Mouse (Mus musculus): ENCODE data around the gene Spaar. TPM values are rescaled to one million over a fixed set of nuclear protein-coding genes. Genes with fewer than 3 reads are reported as not detected.

Gene Spaar
- polyA plus RNA-seq (2012; ENCODE audit: low replicate concordance) = not detected in 2 replicates

DNA sequence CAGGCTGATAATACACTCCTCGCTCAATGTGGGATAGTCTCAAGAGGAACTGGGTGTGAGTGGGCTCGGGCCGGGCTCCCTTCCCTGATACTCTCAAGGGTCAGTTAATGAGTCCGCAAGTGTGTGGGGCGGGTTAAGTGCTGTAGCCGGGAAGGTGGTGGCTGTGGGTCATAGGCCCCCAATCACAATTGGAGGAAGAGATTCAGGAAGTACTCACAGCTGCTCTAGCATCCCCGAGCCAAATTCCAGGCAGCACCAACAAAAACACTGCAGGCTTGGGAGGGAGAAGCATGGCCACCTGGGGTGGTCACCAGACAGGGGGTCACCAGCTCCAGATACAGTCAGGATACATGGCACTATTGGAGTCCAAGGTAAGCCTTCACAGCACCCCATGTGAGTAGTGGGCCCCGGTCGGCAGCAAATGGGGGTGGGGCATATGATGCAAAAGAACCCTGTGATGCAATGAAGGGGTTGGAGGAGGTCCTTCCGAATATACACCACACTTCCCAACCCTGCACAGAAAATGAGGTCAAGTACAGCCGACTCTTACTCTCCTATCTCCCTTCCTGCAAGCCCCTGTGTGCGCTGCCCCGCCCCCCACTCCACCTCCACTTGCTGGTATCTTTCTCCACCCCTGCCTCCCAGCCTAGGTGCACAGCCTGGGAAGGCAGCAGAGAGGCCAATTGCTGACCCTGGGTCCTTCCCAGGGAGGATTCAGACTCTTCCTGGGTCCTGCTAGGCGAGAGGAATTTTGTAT lies at the start of gene Spaar:
Gene Spaar (plus strand): TSS at position 241 of the 757 bp plus-strand sequence.

DNA sequence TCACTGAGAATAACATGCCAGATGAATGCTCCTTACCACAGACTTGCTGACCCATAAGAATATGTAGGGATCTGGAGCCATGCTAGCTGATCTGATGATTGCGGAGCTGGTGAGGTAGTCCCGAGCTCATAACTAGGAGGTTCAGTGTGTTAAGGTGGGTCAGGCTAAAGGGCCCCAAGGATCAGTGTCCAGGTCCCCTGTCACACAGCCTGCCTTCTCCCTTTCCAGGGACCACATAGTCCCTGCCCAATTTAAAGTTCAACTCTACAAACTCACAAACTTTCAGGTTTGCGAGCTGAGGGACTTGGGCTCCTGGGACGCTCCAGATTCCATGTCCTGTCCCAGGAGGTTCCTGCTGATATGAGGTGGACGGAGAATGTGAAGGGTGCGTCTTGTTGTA lies 29.1 kb upstream of the Spaar start, which contains the start of gene Olfr70:
Gene Olfr70 (minus strand): TSS at position 101 of the 400 bp plus-strand sequence.

DNA sequence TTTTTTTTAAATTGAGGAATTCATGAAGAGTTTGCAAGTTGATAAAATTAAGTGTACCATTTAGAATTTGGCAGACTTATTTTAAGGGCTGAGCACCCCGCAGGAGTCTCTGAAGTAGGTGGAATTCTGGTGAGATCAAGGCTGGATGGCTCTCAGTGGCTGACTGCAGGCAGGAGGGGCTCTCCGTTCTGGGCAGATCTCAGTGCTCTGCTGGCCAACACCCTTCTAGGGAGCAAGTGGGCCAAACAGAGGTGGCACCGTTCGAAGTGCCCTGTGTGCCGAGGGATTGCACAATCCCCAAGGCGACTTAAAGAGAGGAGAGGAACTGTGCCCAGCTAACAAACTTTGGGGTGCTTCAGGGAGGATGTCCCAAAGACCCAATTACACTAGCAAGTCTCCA lies 20.0 kb upstream of the Spaar start, which contains the start of gene Olfr71:
Gene Olfr71 (minus strand): TSS at position 387 of the 400 bp plus-strand sequence.

GRCm38 (mm10) chr4:43726995-43727394 lies 2.8 kb upstream of the Spaar start, which contains the start of gene Hrct1:
Hrct1 (plus strand) TSS chr4:43727188.

GRCm38 (mm10) chr4:43770909-43771308 lies 41.1 kb downstream of the Spaar start, which contains the start of gene Olfr159:
Olfr159 (minus strand) TSS chr4:43771009.

Other genes starting within 250 kb of the Spaar start
- 28.2 and 68.1 TPM in 2 replicates for gene Sit1, start 246.3 kb upstream of the Spaar start, polyA plus RNA-seq (2012; ENCODE audit: low replicate concordance)
- gene Ccdc107, start 237.1 kb upstream of the Spaar start, polyA plus RNA-seq (2012; ENCODE audit: low replicate concordance) = 85.7 and 181 TPM in 2 replicates
- gene Arhgef39, start 230.3 kb upstream of the Spaar start, polyA plus RNA-seq (2012; ENCODE audit: low replicate concordance) = 1.9 and 5.7 TPM in 2 replicates
- gene Car9, start 223.1 kb upstream of the Spaar start, polyA plus RNA-seq (2012; ENCODE audit: low replicate concordance) = 0.90 TPM in 1 of 2 replicates, not detected in the other
- 1.2 and 1.9 TPM in 2 replicates for gene Tpm2, start 206.3 kb upstream of the Spaar start, polyA plus RNA-seq (2012; ENCODE audit: low replicate concordance)
- gene Creb3, start 167.7 kb upstream of the Spaar start, polyA plus RNA-seq (2012; ENCODE audit: low replicate concordance) = 4.0 and 5.4 TPM in 2 replicates
- gene Tln1, start 167.3 kb upstream of the Spaar start, polyA plus RNA-seq (2012; ENCODE audit: low replicate concordance) = 255 and 288 TPM in 2 replicates
- gene Rgp1, start 151.3 kb upstream of the Spaar start, polyA plus RNA-seq (2012; ENCODE audit: low replicate concordance) = 21.3 and 132 TPM in 2 replicates
- gene Gba2, start 151.2 kb upstream of the Spaar start, polyA plus RNA-seq (2012; ENCODE audit: low replicate concordance) = 19.2 and 22.4 TPM in 2 replicates
- gene Msmp, start 145.5 kb upstream of the Spaar start, polyA plus RNA-seq (2012; ENCODE audit: low replicate concordance) = 0.22 TPM in 1 of 2 replicates, not detected in the other
- 0.38 and 0.63 TPM in 2 replicates for gene Npr2, start 98.1 kb upstream of the Spaar start, polyA plus RNA-seq (2012; ENCODE audit: low replicate concordance)
- 0.47 TPM in 1 of 2 replicates, not detected in the other for gene Spag8, start 76.4 kb upstream of the Spaar start, polyA plus RNA-seq (2012; ENCODE audit: low replicate concordance)
- 27.8 and 37.0 TPM in 2 replicates for gene Hint2, start 73.6 kb upstream of the Spaar start, polyA plus RNA-seq (2012; ENCODE audit: low replicate concordance)
- 4.0 and 9.5 TPM in 2 replicates for gene Tmem8b, start 61.1 kb upstream of the Spaar start, polyA plus RNA-seq (2012; ENCODE audit: low replicate concordance)
- 0.04 and 0.05 TPM in 2 replicates for gene Fam221b, start 60.9 kb upstream of the Spaar start, polyA plus RNA-seq (2012; ENCODE audit: low replicate concordance)
- gene Olfr70, start 29.2 kb upstream of the Spaar start, polyA plus RNA-seq (2012; ENCODE audit: low replicate concordance) = not detected in 2 replicates
- gene Olfr71, start 19.8 kb upstream of the Spaar start, polyA plus RNA-seq (2012; ENCODE audit: low replicate concordance) = not detected in 2 replicates
- gene Hrct1, start 2.8 kb upstream of the Spaar start, polyA plus RNA-seq (2012; ENCODE audit: low replicate concordance) = not detected in 2 replicates
- not detected in 2 replicates for gene Olfr159, start 41.0 kb downstream of the Spaar start, polyA plus RNA-seq (2012; ENCODE audit: low replicate concordance)
- gene Olfr156, start 93.9 kb downstream of the Spaar start, polyA plus RNA-seq (2012; ENCODE audit: low replicate concordance) = not detected in 2 replicates
- not detected in 2 replicates for gene Olfr157, start 110.2 kb downstream of the Spaar start, polyA plus RNA-seq (2012; ENCODE audit: low replicate concordance)
- gene Olfr155, start 121.5 kb downstream of the Spaar start, polyA plus RNA-seq (2012; ENCODE audit: low replicate concordance) = not detected in 2 replicates
- 0.17 and 0.44 TPM in 2 replicates for gene Reck, start 145.5 kb downstream of the Spaar start, polyA plus RNA-seq (2012; ENCODE audit: low replicate concordance)
- gene Glipr2, start 227.4 kb downstream of the Spaar start, polyA plus RNA-seq (2012; ENCODE audit: low replicate concordance) = 15.4 and 51.4 TPM in 2 replicates

Data from hematopoietic multipotent progenitor cell, adult 10-12 weeks (in vitro differentiated cells).